ENCODE assay signal across 12 mouse cellular contexts in the genomic region with DNA sequence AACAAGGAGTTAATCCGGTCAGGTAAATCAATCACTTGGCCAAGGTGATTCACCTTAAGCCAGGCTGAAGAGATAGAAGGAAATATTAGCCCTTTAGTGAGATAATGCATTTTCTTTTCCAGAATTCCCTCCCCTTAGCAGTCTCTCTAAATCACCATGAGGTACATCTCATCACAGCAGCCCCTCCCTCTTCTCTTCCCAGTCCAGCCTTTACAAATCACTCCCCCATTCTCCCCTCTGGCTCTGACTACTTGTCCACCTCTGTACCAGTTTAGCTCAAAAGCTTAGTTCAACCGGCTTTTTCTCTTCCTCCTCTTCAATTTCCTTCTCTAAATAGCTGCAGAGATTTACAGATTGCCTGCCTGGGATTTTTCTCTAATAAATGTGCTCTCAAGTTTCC.
"Had no signal": no experiment of that assay in that cellular context is flagged by ENCODE, and none has a peak within 500 bp of the region (broad histone marks: within the 10 kb centered on the region; RNA-seq: fewer than 3 reads in every experiment).

No protein-coding gene starts in this region.

- H3K36me3 ChIP-seq: limb, embryonic 10.5 days; liver, embryonic 15.5 days; lung, embryonic 15.5 days; midbrain, embryonic 13.5 days; neural tube, embryonic 12.5 days had no signal

- H3K9ac ChIP-seq: liver, embryonic 15.5 days; lung, embryonic 15.5 days; midbrain, embryonic 13.5 days; neural tube, embryonic 12.5 days had no signal

- H3K27me3 ChIP-seq: liver, embryonic 15.5 days; lung, embryonic 15.5 days; midbrain, embryonic 13.5 days; neural tube, embryonic 12.5 days had no signal

- H3K4me3 ChIP-seq: left cerebral cortex, adult 2 months; limb, embryonic 10.5 days; liver, embryonic 15.5 days; lung, embryonic 15.5 days; midbrain, embryonic 13.5 days; myocyte; neural tube, embryonic 12.5 days had no signal

- H3K4me1 ChIP-seq: liver, embryonic 15.5 days; lung, embryonic 15.5 days; midbrain, embryonic 13.5 days; neural tube, embryonic 12.5 days had no signal

- H3K9me3 ChIP-seq: limb, embryonic 10.5 days; liver, embryonic 15.5 days; lung, embryonic 15.5 days; midbrain, embryonic 13.5 days; neural tube, embryonic 12.5 days had no signal

- H3K27ac ChIP-seq: left cerebral cortex, adult 2 months; limb, embryonic 10.5 days; liver, embryonic 15.5 days; lung, embryonic 15.5 days; midbrain, embryonic 13.5 days; neural tube, embryonic 12.5 days had no signal

- ATAC-seq: midbrain, embryonic 13.5 days had no signal

- H3K4me2 ChIP-seq: liver, embryonic 11.5 days; liver, embryonic 15.5 days; lung, embryonic 15.5 days; midbrain, embryonic 13.5 days; neural tube, embryonic 12.5 days had no signal

- DNase-seq: kidney, adult 18-20 months; kidney, postnatal 10 days; retina, postnatal 1 day; thymus, postnatal 4 days had no signal
